Mouse (Mus musculus): Measurements from ENCODE around the gene Gm20388.

DNA sequence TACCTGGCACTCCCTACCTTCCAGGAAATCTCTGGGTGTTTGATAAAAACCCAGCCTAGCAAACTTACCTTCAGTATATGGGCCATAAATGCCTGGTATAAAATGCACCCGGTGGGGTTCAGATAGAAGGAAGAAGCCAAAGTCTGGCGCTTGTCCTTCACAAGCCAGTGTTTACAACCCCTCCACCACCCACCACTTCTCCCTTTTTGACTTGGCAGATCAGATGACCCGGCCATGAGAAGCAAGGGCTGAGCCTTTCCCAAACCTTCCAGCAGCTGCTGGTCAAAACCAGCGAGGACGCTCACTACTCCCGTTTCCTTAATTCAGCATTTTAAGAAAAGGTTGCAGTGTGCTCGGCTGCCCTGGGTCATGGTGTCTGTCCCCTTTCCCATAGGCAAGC lies 834.6 kb downstream of the Gm20388 start:
- TF ChIP-seq CTCF (IDR thresholded peaks at IDR 0.05; ENCODE audit: borderline replicate concordance, extremely low read depth, insufficient read depth, insufficient read length): no peak
- no peak for TF ChIP-seq POLR2A (IDR thresholded peaks at IDR 0.05; ENCODE audit: borderline replicate concordance, extremely low read depth, insufficient read depth, insufficient read length, poor library complexity, severe bottlenecking)

All from brain, embryonic 14.5 days (tissue).